In the genomic region with DNA sequence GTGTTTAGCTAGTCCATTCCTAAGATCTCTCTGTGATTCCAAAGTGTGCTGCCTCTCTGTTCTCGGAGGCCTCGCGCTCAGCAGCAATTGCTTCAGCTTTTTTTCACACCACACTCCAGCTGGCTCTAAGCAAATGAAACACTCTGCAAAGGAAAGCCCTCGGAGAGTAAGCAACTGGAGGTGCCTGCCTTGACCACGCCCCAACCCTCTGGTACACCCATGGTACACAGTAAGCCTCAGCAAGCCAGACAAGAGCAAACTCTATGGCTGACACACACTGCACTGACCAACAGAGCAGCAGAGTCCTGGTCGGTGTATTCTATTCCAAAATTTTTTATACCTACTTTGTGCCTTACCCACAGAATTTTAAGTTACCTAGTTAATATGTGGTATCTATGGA, we compare ENCODE assay signal across 17 mouse cellular contexts. TPM values are rescaled to one million over a fixed set of nuclear protein-coding genes. Genes with fewer than 3 reads are reported as not detected.
DNase-seq lines count a peak whose midpoint lies in the region; ATAC-seq and TF ChIP-seq lines count a peak whose summit lies in the region.
"Had no signal": no experiment of that assay in that cellular context is flagged by ENCODE, and none has a peak within 500 bp of the region (broad histone marks: within the 10 kb centered on the region; RNA-seq: fewer than 3 reads in every experiment).

No protein-coding gene starts in this region.

- H3K27me3 ChIP-seq in lung, embryonic 15.5 days = no peaks in the 10 kb centered on the region
- no peaks in the 10 kb centered on the region for H3K27me3 ChIP-seq in CH12.LX (replicated peaks)
- no peaks in the 10 kb centered on the region for H3K27me3 ChIP-seq in forebrain, embryonic 12.5 days
- H3K27me3 ChIP-seq: embryonic facial prominence, embryonic 15.5 days; liver, embryonic 12.5 days; neural tube, embryonic 15.5 days had no signal

- no peak for TF ChIP-seq POLR2A in CH12.LX (IDR thresholded peaks at IDR 0.05; ENCODE audit: low read depth, low read length)

- H3K36me3 ChIP-seq in lung, embryonic 15.5 days = no peaks in the 10 kb centered on the region
- H3K36me3 ChIP-seq in CH12.LX (replicated peaks in 1 of 2; ENCODE audit: control insufficient read depth in 1 of 2, insufficient read depth in 1 of 2, low read length in 1 of 2) = no peaks in the 10 kb centered on the region
- H3K36me3 ChIP-seq in forebrain, embryonic 12.5 days (replicated peaks) = no peaks in the 10 kb centered on the region
- H3K36me3 ChIP-seq: embryonic facial prominence, embryonic 15.5 days; hindbrain, embryonic 10.5 days; liver, embryonic 12.5 days; neural tube, embryonic 15.5 days had no signal

- 0 out of 2 replicates have a peak, but pooled peaks have one; percentile 52 for ATAC-seq in lung, embryonic 15.5 days (ENCODE audit: borderline replicate concordance, extremely low read depth, low FRiP score, low TSS enrichment)
- ATAC-seq in forebrain, embryonic 12.5 days (ENCODE audit: low FRiP score) = 0 out of 2 replicates have a peak, but pooled peaks have one; percentile 64
- ATAC-seq: liver, embryonic 12.5 days had no signal

- no peaks in the 10 kb centered on the region for H3K4me1 ChIP-seq in lung, embryonic 15.5 days
- peaks cover 0 to 2% of the 10 kb centered on the region in 2 experiments; a peak in 1 of 4 replicates for H3K4me1 ChIP-seq in CH12.LX (ENCODE audit: control insufficient read depth in 1 of 2, insufficient read depth in 2 of 2)
- peaks cover 4% of the 10 kb centered on the region; the same call in 1 of the 2 replicates for H3K4me1 ChIP-seq in forebrain, embryonic 12.5 days
- H3K4me1 ChIP-seq: embryonic facial prominence, embryonic 15.5 days; liver, embryonic 12.5 days; neural tube, embryonic 15.5 days had no signal

- dilution Hi-C loops in CH12.LX (cut with MboI; ENCODE audit: extremely low pct_ligation_motif_present, extremely low pct_unique_long_range_greater_than_20kb, low sequenced_read_pairs) = no loop called here

- H3K9ac ChIP-seq in lung, embryonic 15.5 days = no peak overlapping the region
- no peak overlapping the region for H3K9ac ChIP-seq in CH12.LX (ENCODE audit: insufficient read depth, low read depth)
- H3K9ac ChIP-seq in forebrain, embryonic 12.5 days = no peak overlapping the region
- H3K9ac ChIP-seq: embryonic facial prominence, embryonic 15.5 days; liver, embryonic 12.5 days; neural tube, embryonic 15.5 days had no signal

- no peak for TF ChIP-seq RAD21 in CH12.LX (IDR thresholded peaks at IDR 0.05; ENCODE audit: low read depth, low read length)

- no peak for DNase-seq in lung, postnatal 14 days
- DNase-seq in CH12.LX (ENCODE audit: extremely low read depth) = no peak
- DNase-seq in lung, postnatal 36 days = peak; percentile 20
- no peak for DNase-seq in layer of hippocampus, adult 18-20 months (ENCODE audit: low spot score in 2 of 2)
- no peak for DNase-seq in cerebellum, postnatal 14 days
- DNase-seq: cerebellum, adult 9-11 months; embryo, embryonic 11 days; gastrocnemius, postnatal 10 days; heart, adult 2 months; kidney, postnatal 4 days; thymus, adult 18-20 months had no signal

- 31% methylated on average over 6 of the region's 6 CpGs for WGBS in lung, embryonic 15.5 days
- WGBS in forebrain, embryonic 12.5 days = 23% methylated on average over 6 of the region's 6 CpGs

- H3K9me3 ChIP-seq in lung, embryonic 15.5 days = no peaks in the 10 kb centered on the region
- no peaks in the 10 kb centered on the region for H3K9me3 ChIP-seq in CH12.LX (replicated peaks; ENCODE audit: low read length)
- no peaks in the 10 kb centered on the region for H3K9me3 ChIP-seq in forebrain, embryonic 12.5 days
- H3K9me3 ChIP-seq: embryonic facial prominence, embryonic 15.5 days; hindbrain, embryonic 10.5 days; liver, embryonic 12.5 days; neural tube, embryonic 15.5 days had no signal

- TF ChIP-seq CTCF in CH12.LX (conservative IDR thresholded peaks at IDR 0.05 in 1 of 2, IDR thresholded peaks at IDR 0.05 in 1 of 2; ENCODE audit: low read depth in 2 of 2, low read length in 2 of 2) = no peak

- H3K79me2 ChIP-seq in CH12.LX (replicated peaks; ENCODE audit: control insufficient read depth, extremely low read depth, insufficient read depth, poor library complexity, severe bottlenecking) = no peaks in the 10 kb centered on the region

- no peak for TF ChIP-seq EP300 in CH12.LX (IDR thresholded peaks at IDR 0.05; ENCODE audit: low read length)

- in situ Hi-C loops in CH12.LX (cut with MboI; ENCODE audit: low pct_ligation_motif_present, low pct_unique_long_range_greater_than_20kb, low sequenced_read_pairs) = no loop called here

- no peak overlapping the region for H3K4me2 ChIP-seq in lung, embryonic 15.5 days
- H3K4me2 ChIP-seq in CH12.LX (ENCODE audit: insufficient read depth, low read depth, poor library complexity, severe bottlenecking) = peak overlapping the region; percentile 29; the same call in 1 of the 2 replicates
- H3K4me2 ChIP-seq in forebrain, embryonic 12.5 days = no peak overlapping the region
- H3K4me2 ChIP-seq: embryonic facial prominence, embryonic 15.5 days; liver, embryonic 12.5 days; neural tube, embryonic 15.5 days had no signal

- H3K27ac ChIP-seq in lung, embryonic 15.5 days = no peak overlapping the region
- H3K27ac ChIP-seq in CH12.LX (ENCODE audit: insufficient read depth, low read depth) = no peak overlapping the region
- H3K27ac ChIP-seq in forebrain, embryonic 12.5 days = no peak overlapping the region
- H3K27ac ChIP-seq: embryonic facial prominence, embryonic 15.5 days; heart, adult 2 months; hindbrain, embryonic 10.5 days; liver, embryonic 12.5 days; neural tube, embryonic 15.5 days had no signal

- H3K4me3 ChIP-seq in lung, embryonic 15.5 days = no peak overlapping the region
- H3K4me3 ChIP-seq in CH12.LX (replicated peaks in 1 of 3; ENCODE audit: low read depth in 2 of 3, low read length in 2 of 3, poor library complexity in 1 of 3) = no peak overlapping the region
- H3K4me3 ChIP-seq in forebrain, embryonic 12.5 days (replicated peaks) = no peak overlapping the region
- H3K4me3 ChIP-seq: embryonic facial prominence, embryonic 15.5 days; heart, adult 2 months; hindbrain, embryonic 10.5 days; liver, embryonic 12.5 days; neural tube, embryonic 15.5 days had no signal

TF ChIP-seq in CH12.LX, 34 proteins besides CTCF, POLR2A, EP300 and RAD21:
- TF ChIP-seq CHD2 (IDR thresholded peaks at IDR 0.05; ENCODE audit: low read length) = no peak
- TF ChIP-seq POLR2AphosphoS2 (IDR thresholded peaks at IDR 0.05; ENCODE audit: low read depth, low read length) = no peak
- TF ChIP-seq JUN (IDR thresholded peaks at IDR 0.05; ENCODE audit: insufficient read depth, low read depth, low read length) = no peak
- TF ChIP-seq MEF2A (IDR thresholded peaks at IDR 0.05; ENCODE audit: borderline replicate concordance, low read depth, low read length) = no peak
- TF ChIP-seq ZKSCAN1 (IDR thresholded peaks at IDR 0.05; ENCODE audit: borderline replicate concordance, low read depth, low read length) = no peak
- TF ChIP-seq ZC3H11A (IDR thresholded peaks at IDR 0.05; ENCODE audit: low read depth, low read length) = no peak
- no peak for TF ChIP-seq PAX5 (IDR thresholded peaks at IDR 0.05; ENCODE audit: low read length)
- no peak for TF ChIP-seq RCOR1 (conservative IDR thresholded peaks at IDR 0.05; ENCODE audit: low read depth, low read length)
- TF ChIP-seq TBP (conservative IDR thresholded peaks at IDR 0.05; ENCODE audit: low read depth, low read length) = no peak
- TF ChIP-seq ETS1 (conservative IDR thresholded peaks at IDR 0.05; ENCODE audit: low read depth, low read length) = no peak
- no peak for TF ChIP-seq BHLHE40 (IDR thresholded peaks at IDR 0.05; ENCODE audit: low read depth, low read length)
- no peak for TF ChIP-seq USF1 (IDR thresholded peaks at IDR 0.05; ENCODE audit: low read depth, low read length)
- no peak for TF ChIP-seq SIN3A (IDR thresholded peaks at IDR 0.05; ENCODE audit: low read length)
- no peak for TF ChIP-seq TCF12 (IDR thresholded peaks at IDR 0.05; ENCODE audit: low read depth, low read length)
- TF ChIP-seq ZMIZ1 (IDR thresholded peaks at IDR 0.05; ENCODE audit: low read depth, low read length) = no peak
- no peak for TF ChIP-seq MAZ (IDR thresholded peaks at IDR 0.05; ENCODE audit: low read depth, low read length)
- TF ChIP-seq ELF1 (IDR thresholded peaks at IDR 0.05; ENCODE audit: low read depth, low read length) = no peak
- no peak for TF ChIP-seq E2F4 (IDR thresholded peaks at IDR 0.05; ENCODE audit: insufficient replicate concordance, low read depth, low read length)
- no peak for TF ChIP-seq USF2 (conservative IDR thresholded peaks at IDR 0.05; ENCODE audit: low read depth, low read length)
- no peak for TF ChIP-seq CHD1 (IDR thresholded peaks at IDR 0.05; ENCODE audit: low read depth, low read length)

RNA-seq across cellular contexts. Expression of gene Casd1, which starts 17.2 kb away (rescaled TPM):
- 32.4 and 34.3 TPM in 2 replicates for polyA plus RNA-seq in lung, embryonic 15.5 days (2015; fragmentation: Nextera tagmentation; extraction: Ambion mirVana)
- total RNA-seq in CH12.LX (2012; rRNA removed) (13.1 and 13.9 TPM in 2 replicates), CH12.LX (2014; rRNA removed) (38.2 and 42.7 TPM in 2 replicates)
- 16.7 and 30.4 TPM in 2 replicates for polyA plus RNA-seq in CH12.LX (2012; ENCODE audit: insufficient read length, low read depth)
- 35.3 and 36.7 TPM in 2 replicates for polyA plus RNA-seq in forebrain, embryonic 12.5 days (2016; fragmentation: Nextera tagmentation; extraction: Ambion mirVana)
- 10 to 100 TPM; 51.4 to 51.6 TPM for total RNA-seq in layer of hippocampus, adult 18-20 months (2021)
